Mouse (Mus musculus) cortical plate, adult 2 months (tissue): ENCODE data around the gene Lao1.

ENCODE experiments used
- CTCF ChIP-seq: fragments of 200-500 bp; IDR thresholded peaks from 2 replicates; pipeline ENCODE4 v1.5.1; 2011; ENCODE audit warnings: mild to moderate bottlenecking, control low read depth, low read length; ENCODE audit not compliant: insufficient read depth; ENCODE audit errors: extremely low read depth
- POLR2A ChIP-seq: fragments of 200-500 bp; IDR thresholded peaks from 2 replicates; pipeline ENCODE4 v1.6.1; 2011; ENCODE audit warnings: mild to moderate bottlenecking, low read length, control low read depth; ENCODE audit not compliant: insufficient read depth; ENCODE audit errors: extremely low read depth

- no peak for TF ChIP-seq CTCF
- no peak for TF ChIP-seq POLR2A
Observed at GRCm38 (mm10) chr4:119002512-119002911, 41.1 kb downstream of the Lao1 start.
